In genomic region chr9:107707701-107708438, GRCm38 (mm10) we compare ENCODE assay signal across 9 mouse cellular contexts. TPM values are rescaled to one million over a fixed set of nuclear protein-coding genes. Genes with fewer than 3 reads are reported as not detected.
DNase-seq lines count a peak whose midpoint lies in the region; ATAC-seq and TF ChIP-seq lines count a peak whose summit lies in the region.
"Had no signal": no experiment of that assay in that cellular context is flagged by ENCODE, and none has a peak within 500 bp of the region (broad histone marks: within the 10 kb centered on the region; RNA-seq: fewer than 3 reads in every experiment).

No protein-coding gene starts in this region.

- TF ChIP-seq POLR2A in limb, embryonic 14.5 days (IDR thresholded peaks at IDR 0.05; ENCODE audit: borderline replicate concordance, extremely low read depth, insufficient read depth, insufficient read length) = 0 out of 2 replicates have a peak, but pooled peaks have one; percentile 52

- peaks cover 11% of the 10 kb centered on the region for H3K36me3 ChIP-seq in heart, embryonic 10.5 days
- peaks cover 28% of the 10 kb centered on the region for H3K36me3 ChIP-seq in forebrain, embryonic 10.5 days (replicated peaks)
- peaks cover 27% of the 10 kb centered on the region for H3K36me3 ChIP-seq in limb, embryonic 14.5 days (ENCODE audit: control insufficient read depth, insufficient read depth, low read length)
- H3K36me3 ChIP-seq in stomach, embryonic 14.5 days (ENCODE audit: control insufficient read depth, insufficient read depth, low read length) = peaks cover 6% of the 10 kb centered on the region; the same call in 1 of the 2 replicates

- DNase-seq in heart, embryonic 10.5 days (ENCODE audit: low spot score) = no peak
- DNase-seq in heart, adult 18-20 months = no peak
- peak; percentile 62 for DNase-seq in 416B (ENCODE audit: low read depth)
- peak; percentile 57 for DNase-seq in forebrain, embryonic 10.5 days (ENCODE audit: extremely low spot score, low spot score)
- DNase-seq in limb, embryonic 14.5 days (ENCODE audit: low spot score) = peak; percentile 74
- no peak for DNase-seq in spleen, postnatal 10 days (ENCODE audit: low spot score in 2 of 2)
- no peak for DNase-seq in left cerebral cortex, adult 9 months (ENCODE audit: low spot score in 2 of 2)

- H3K4me1 ChIP-seq in heart, embryonic 10.5 days = peaks cover 78% of the 10 kb centered on the region
- peaks cover 82% of the 10 kb centered on the region for H3K4me1 ChIP-seq in forebrain, embryonic 10.5 days
- peaks cover 51% of the 10 kb centered on the region for H3K4me1 ChIP-seq in limb, embryonic 14.5 days (ENCODE audit: control insufficient read depth, insufficient read depth, low read length)
- H3K4me1 ChIP-seq in stomach, embryonic 14.5 days (ENCODE audit: control insufficient read depth, insufficient read depth, low read length) = peaks cover 52% of the 10 kb centered on the region

- H3K4me2 ChIP-seq in limb, embryonic 14.5 days (replicated peaks; ENCODE audit: low read depth, low read length, severe bottlenecking) = peak overlapping the region; percentile 87
- peak overlapping the region; percentile 74 for H3K4me2 ChIP-seq in stomach, embryonic 14.5 days (replicated peaks; ENCODE audit: low read depth, low read length)

- peak overlapping the region; percentile 95 for H3K9ac ChIP-seq in limb, embryonic 14.5 days (ENCODE audit: low read depth, low read length, severe bottlenecking)
- H3K9ac ChIP-seq in stomach, embryonic 14.5 days (replicated peaks; ENCODE audit: low read depth, low read length) = peak overlapping the region; percentile 81

- H3K27ac ChIP-seq in heart, embryonic 10.5 days = peak overlapping the region; percentile 89
- peak overlapping the region; percentile 92 for H3K27ac ChIP-seq in forebrain, embryonic 10.5 days
- H3K27ac ChIP-seq in limb, embryonic 14.5 days (replicated peaks; ENCODE audit: low read depth, low read length) = peak overlapping the region; percentile 90
- peak overlapping the region; percentile 92 for H3K27ac ChIP-seq in stomach, embryonic 14.5 days (ENCODE audit: low read length)
- H3K27ac ChIP-seq: macrophage had no signal

- H3K4me3 ChIP-seq in heart, embryonic 10.5 days = peak overlapping the region; percentile 76
- peak overlapping the region; percentile 84 for H3K4me3 ChIP-seq in forebrain, embryonic 10.5 days
- H3K4me3 ChIP-seq in limb, embryonic 14.5 days (replicated peaks; ENCODE audit: low read length) = peak overlapping the region; percentile 90
- peak overlapping the region; percentile 84 for H3K4me3 ChIP-seq in stomach, embryonic 14.5 days (ENCODE audit: low read depth, low read length)

- H3K9me3 ChIP-seq in heart, embryonic 10.5 days = no peaks in the 10 kb centered on the region
- H3K9me3 ChIP-seq in forebrain, embryonic 10.5 days = no peaks in the 10 kb centered on the region
- no peaks in the 10 kb centered on the region for H3K9me3 ChIP-seq in limb, embryonic 14.5 days (ENCODE audit: control insufficient read depth, low read length)
- H3K9me3 ChIP-seq in stomach, embryonic 14.5 days (ENCODE audit: control insufficient read depth, low read depth, low read length) = no peaks in the 10 kb centered on the region

- H3K27me3 ChIP-seq in heart, embryonic 10.5 days (ENCODE audit: insufficient read depth, poor library complexity, severe bottlenecking) = peaks cover 69% of the 10 kb centered on the region
- peaks cover 65% of the 10 kb centered on the region for H3K27me3 ChIP-seq in forebrain, embryonic 10.5 days (ENCODE audit: poor library complexity, severe bottlenecking)
- H3K27me3 ChIP-seq in limb, embryonic 14.5 days (ENCODE audit: control insufficient read depth, insufficient read depth, low read length) = no peaks in the 10 kb centered on the region
- H3K27me3 ChIP-seq in stomach, embryonic 14.5 days (ENCODE audit: control insufficient read depth, insufficient read depth, low read length) = no peaks in the 10 kb centered on the region

- WGBS in heart, embryonic 10.5 days = 2% methylated on average over 17 of the region's 17 CpGs
- WGBS in forebrain, embryonic 10.5 days = under 1% methylated on average over 17 of the region's 17 CpGs
- under 1% methylated on average over 17 of the region's 17 CpGs for WGBS in limb, embryonic 14.5 days
- WGBS in stomach, embryonic 14.5 days = under 1% methylated on average over 17 of the region's 17 CpGs

- peak; percentile 66 for ATAC-seq in limb, embryonic 14.5 days (ENCODE audit: low FRiP score, low read depth)
- ATAC-seq in stomach, embryonic 14.5 days (ENCODE audit: insufficient number of reproducible peaks, insufficient read depth, low FRiP score, low read depth) = 0 out of 2 replicates have a peak, but pooled peaks have one; percentile 2

RNA-seq across cellular contexts. Expression of gene Sema3f, which starts 2.4 kb away (rescaled TPM):
- polyA plus RNA-seq in heart, embryonic 10.5 days (2016; fragmentation: Nextera tagmentation; extraction: Ambion mirVana) = 4.7 and 13.2 TPM in 2 replicates
- total RNA-seq in heart, adult 18-20 months (2021) = 10 to 100 TPM; 14.7 to 16.5 TPM
- polyA plus RNA-seq in forebrain, embryonic 10.5 days (2016; fragmentation: Nextera tagmentation; extraction: Ambion mirVana) = 10.0 and 11.2 TPM in 2 replicates
- polyA plus RNA-seq in limb, embryonic 14.5 days (2012; rRNA removed) = 228 and 332 TPM in 2 replicates
- polyA plus RNA-seq in limb, embryonic 14.5 days (2014; fragmentation: Nextera tagmentation; extraction: Ambion mirVana) = 48.8 and 55.6 TPM in 2 replicates
- 30.2 and 33.2 TPM in 2 replicates for polyA plus RNA-seq in stomach, embryonic 14.5 days (2014; fragmentation: Nextera tagmentation; extraction: Ambion mirVana)
- polyA plus RNA-seq: macrophage had no signal

RNA-seq across cellular contexts. Expression of gene Gnat1, which starts 28.4 kb away (rescaled TPM):
- 1.2 and 3.2 TPM in 2 replicates for polyA plus RNA-seq in heart, embryonic 10.5 days (2016; fragmentation: Nextera tagmentation; extraction: Ambion mirVana)
- not detected for total RNA-seq in heart, adult 18-20 months (2021)
- 3.9 and 4.1 TPM in 2 replicates for polyA plus RNA-seq in forebrain, embryonic 10.5 days (2016; fragmentation: Nextera tagmentation; extraction: Ambion mirVana)
- 0.28 and 0.44 TPM in 2 replicates for polyA plus RNA-seq in limb, embryonic 14.5 days (2012; rRNA removed)
- polyA plus RNA-seq in limb, embryonic 14.5 days (2014; fragmentation: Nextera tagmentation; extraction: Ambion mirVana) = 0.55 and 0.57 TPM in 2 replicates
- polyA plus RNA-seq in stomach, embryonic 14.5 days (2014; fragmentation: Nextera tagmentation; extraction: Ambion mirVana) = 1.8 and 2.4 TPM in 2 replicates
- polyA plus RNA-seq: macrophage had no signal

RNA-seq across cellular contexts. Expression of gene Slc38a3, which starts 38.5 kb away (rescaled TPM):
- 4.2 and 4.5 TPM in 2 replicates for polyA plus RNA-seq in heart, embryonic 10.5 days (2016; fragmentation: Nextera tagmentation; extraction: Ambion mirVana)
- 10 to 100 TPM; 48.3 to 61.0 TPM for total RNA-seq in heart, adult 18-20 months (2021)
- 8.8 and 9.0 TPM in 2 replicates for polyA plus RNA-seq in forebrain, embryonic 10.5 days (2016; fragmentation: Nextera tagmentation; extraction: Ambion mirVana)
- 22.4 and 31.8 TPM in 2 replicates for polyA plus RNA-seq in limb, embryonic 14.5 days (2012; rRNA removed)
- polyA plus RNA-seq in limb, embryonic 14.5 days (2014; fragmentation: Nextera tagmentation; extraction: Ambion mirVana) = 3.7 and 6.0 TPM in 2 replicates
- polyA plus RNA-seq in stomach, embryonic 14.5 days (2014; fragmentation: Nextera tagmentation; extraction: Ambion mirVana) = 3.7 and 7.1 TPM in 2 replicates
- polyA plus RNA-seq: macrophage had no signal

Comparison
In these comparisons a context has a peak if more than half of its experiments do, and no peak if none do; other contexts are left out.
1. DNase-seq: peak in 416B (single experiment), forebrain, embryonic 10.5 days (single experiment) and limb, embryonic 14.5 days (single experiment); none in heart, embryonic 10.5 days (single experiment), heart, adult 18-20 months (0 of 2), spleen, postnatal 10 days (0 of 2) and left cerebral cortex, adult 9 months (0 of 2).
2. Peak in every context shown above with its lines, with median percentiles within 50 percentile points of each other: H3K27ac ChIP-seq and H3K4me3 ChIP-seq.